Mouse (Mus musculus): ENCODE measurements around the gene Washc2. TPM values are rescaled to one million over a fixed set of nuclear protein-coding genes. Genes with fewer than 3 reads are reported as not detected.

Gene Washc2
- total RNA-seq, 2 experiments from 2014 or later, result 81.5 to 86.8 TPM

Other genes starting within 250 kb of the Washc2 start
- gene Plxnd1, start 213.0 kb upstream of the Washc2 start, total RNA-seq (2021), result 100 to 1,000 TPM; 183 to 194 TPM
- gene Tmcc1, start 14.6 kb upstream of the Washc2 start, total RNA-seq (2021), result 10 to 100 TPM; 55.4 to 57.2 TPM
- 1 to 10 TPM; 7.2 to 8.8 TPM for gene Zfand4, start 56.2 kb downstream of the Washc2 start, total RNA-seq (2021)
- 10 to 100 TPM; 60.2 to 62.8 TPM for gene March8, start 130.0 kb downstream of the Washc2 start, total RNA-seq (2021)

All from left cerebral cortex, postnatal 10 days (tissue).